Mouse (Mus musculus) midbrain, embryonic 13.5 days (tissue): ENCODE measurements at regions not wholly inside any gene's neighbourhood (a gene's known extent, or its start where the extent isn't known, plus 50 kb on each side); places are given as distances from the start of the nearest gene placed in this dataset.

ENCODE experiments used
- ATAC-seq: fragments of 200-750 bp; cut with Nextera tagmentation; 2 replicates; pipeline ENCODE4 v1.8.0; 2017; ENCODE audit warnings: mild to moderate bottlenecking, moderate TSS enrichment, moderate library complexity
- H3K27ac ChIP-seq: fragments of 300-500 bp; sonication (generic); 2 replicates; pipeline ENCODE4 v1.5.1; 2015; ENCODE audit warnings: inconsistent platforms, mild to moderate bottlenecking, moderate library complexity
- H3K27me3 ChIP-seq: fragments of 300-500 bp; sonication (generic); 2 replicates; pipeline ENCODE4 v1.6.1; 2015; ENCODE audit warnings: mild to moderate bottlenecking, inconsistent platforms
- H3K36me3 ChIP-seq: fragments of 300-500 bp; sonication (generic); 2 replicates; pipeline ENCODE4 v1.6.1; 2015; ENCODE audit warnings: mild to moderate bottlenecking, inconsistent platforms
- H3K4me1 ChIP-seq: fragments of 300-500 bp; sonication (generic); replicated peaks from 2 replicates; pipeline ENCODE4 v1.6.1; 2015; ENCODE audit warnings: inconsistent platforms
- H3K4me2 ChIP-seq: fragments of 300-500 bp; sonication (generic); replicated peaks from 2 replicates; pipeline ENCODE4 v1.6.1; 2015; ENCODE audit warnings: moderate library complexity, mild to moderate bottlenecking, inconsistent platforms
- H3K4me3 ChIP-seq: fragments of 300-500 bp; sonication (generic); replicated peaks from 2 replicates; pipeline ENCODE4 v1.5.1; 2015; ENCODE audit warnings: mild to moderate bottlenecking, inconsistent platforms
- H3K9ac ChIP-seq: fragments of 300-500 bp; sonication (generic); replicated peaks from 2 replicates; pipeline ENCODE4 v1.6.1; 2015; ENCODE audit warnings: mild to moderate bottlenecking, inconsistent platforms
- H3K9me3 ChIP-seq: fragments of 300-500 bp; sonication (generic); 2 replicates; pipeline ENCODE4 v1.6.1; 2016; ENCODE audit warnings: mild to moderate bottlenecking, inconsistent platforms
- WGBS: fragments of 180-500 bp; shearing (Covaris S2); methylation state at CpG from one replicate; pipeline ENCODE4 v1.1.7; 2015; 5-methylcytosine and 5-hydroxymethylcytosine counted together

DNA sequence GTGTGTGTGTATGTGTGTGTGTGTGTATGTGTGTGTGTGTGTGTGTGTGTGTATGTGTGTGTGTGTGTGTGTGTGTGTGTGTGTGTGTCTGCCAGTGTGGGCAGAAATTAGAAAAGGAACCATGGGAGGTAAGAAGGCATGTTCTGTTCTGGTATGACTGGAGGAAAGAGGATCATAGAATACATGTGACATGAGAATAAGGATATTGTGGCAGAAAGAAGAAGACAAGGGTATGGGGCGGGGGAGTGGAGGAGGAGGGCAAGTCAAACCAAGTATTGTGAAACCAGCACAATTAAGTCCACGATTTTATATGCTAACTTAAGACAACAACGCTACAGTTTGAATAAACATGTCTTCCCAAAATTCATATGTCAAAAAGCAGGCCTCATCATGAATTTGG, 117.4 kb upstream of the Ankrd55 start:
- H3K4me3 ChIP-seq: no peak overlapping the region
- WGBS: 91% methylated on average over 3 of the region's 3 CpGs
- H3K27me3 ChIP-seq: no peaks in the 10 kb centered on the region
- H3K9me3 ChIP-seq: no peaks in the 10 kb centered on the region
- no peak for ATAC-seq
- H3K36me3 ChIP-seq: no peaks in the 10 kb centered on the region
- H3K4me2 ChIP-seq: no peak overlapping the region
- H3K4me1 ChIP-seq: peaks cover 12% of the 10 kb centered on the region
- no peak overlapping the region for H3K27ac ChIP-seq
- H3K9ac ChIP-seq: no peak overlapping the region

DNA sequence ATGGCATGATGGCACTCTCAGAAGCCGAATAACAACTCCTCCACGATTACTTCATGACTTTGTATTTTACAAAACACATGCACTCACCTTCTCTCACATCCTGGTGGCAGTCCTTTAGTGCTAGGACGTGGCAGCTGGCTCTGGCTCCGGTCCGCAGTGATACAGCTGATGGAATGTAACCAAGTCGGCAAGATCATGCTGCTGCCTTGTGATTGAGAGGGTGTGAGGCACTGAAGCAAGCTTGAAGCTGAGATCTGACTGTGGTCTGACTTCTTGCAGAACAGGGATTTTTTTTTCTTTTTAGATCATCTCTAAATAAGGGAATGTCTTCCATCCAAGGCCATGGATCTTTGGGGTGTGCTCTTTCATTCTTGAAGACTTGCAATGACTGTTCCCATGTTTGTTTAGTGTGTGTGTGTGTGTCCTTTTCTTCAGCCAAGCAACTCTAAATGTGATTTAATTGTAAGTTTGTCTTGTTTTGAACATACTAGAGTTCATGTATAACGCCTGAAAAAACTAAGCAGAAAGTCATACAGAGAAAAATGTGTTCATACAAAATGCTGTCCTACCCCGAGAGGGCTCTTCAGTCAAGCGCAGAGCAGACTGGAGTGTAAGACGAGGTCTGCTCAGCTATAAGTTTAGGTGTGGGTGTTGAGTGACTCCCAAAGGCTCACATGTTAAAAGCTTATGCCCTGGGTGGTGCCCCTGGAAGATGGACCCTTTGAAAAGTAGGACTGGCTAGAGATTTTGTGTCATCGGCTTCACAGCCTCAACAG, 116.1 kb upstream of the Ankrd55 start:
- no peaks in the 10 kb centered on the region for H3K9me3 ChIP-seq
- 86% methylated on average over 11 of the region's 11 CpGs for WGBS
- no peaks in the 10 kb centered on the region for H3K4me1 ChIP-seq
- H3K4me2 ChIP-seq: no peak overlapping the region
- no peak for ATAC-seq
- H3K27me3 ChIP-seq: no peaks in the 10 kb centered on the region
- H3K36me3 ChIP-seq: no peaks in the 10 kb centered on the region
- no peak overlapping the region for H3K27ac ChIP-seq
- H3K9ac ChIP-seq: no peak overlapping the region
- H3K4me3 ChIP-seq: no peak overlapping the region

DNA sequence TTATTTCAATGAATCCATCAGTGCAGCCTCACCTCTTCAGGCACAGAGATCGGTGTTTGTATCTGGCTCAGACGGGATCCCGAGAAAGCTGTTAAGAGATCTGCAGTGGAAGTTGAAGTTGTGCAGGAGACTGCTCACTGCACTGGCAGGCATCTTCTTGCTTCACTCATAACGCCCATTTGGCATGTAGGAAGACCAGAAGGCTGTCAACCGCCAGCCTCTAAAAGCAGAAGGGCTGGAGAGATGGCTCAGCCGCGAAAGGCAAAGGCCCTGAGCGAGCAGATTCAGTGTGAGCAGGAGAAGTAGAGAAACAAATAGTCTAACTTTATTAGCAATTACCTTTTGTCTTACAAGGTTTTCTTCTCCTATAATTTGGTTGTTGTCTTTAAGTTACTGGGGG, 114.3 kb upstream of the Ankrd55 start:
- 91% methylated on average over 8 of the region's 8 CpGs for WGBS
- Histone ChIP-seq H3K36me3 (no peaks in the 10 kb centered on the region), H3K27ac (no peak overlapping the region), H3K9ac (no peak overlapping the region), H3K4me3 (no peak overlapping the region), H3K27me3 (no peaks in the 10 kb centered on the region), H3K9me3 (no peaks in the 10 kb centered on the region), H3K4me1 (no peaks in the 10 kb centered on the region), H3K4me2 (no peak overlapping the region)
- no peak for ATAC-seq

DNA sequence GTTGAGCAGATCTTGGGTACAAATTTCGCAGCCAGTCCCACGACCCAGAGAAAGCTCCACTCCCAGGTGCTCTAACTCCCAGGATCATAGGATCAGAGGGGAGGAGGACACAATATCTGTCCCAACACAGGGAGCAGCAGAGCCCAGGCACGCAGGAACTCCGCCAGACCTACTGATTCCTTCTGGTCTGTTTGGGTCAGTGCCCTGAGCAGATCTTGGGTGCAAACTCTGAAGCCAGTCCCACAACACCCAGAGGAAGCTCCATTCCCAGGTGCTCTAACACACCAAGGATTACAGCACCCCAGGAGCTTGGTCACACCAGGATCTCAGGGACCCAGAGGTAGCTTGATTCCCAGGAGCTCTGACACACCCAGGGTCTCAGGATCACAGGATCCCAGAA, 110.2 kb upstream of the Ankrd55 start:
- no peak overlapping the region for H3K9ac ChIP-seq
- H3K4me3 ChIP-seq: no peak overlapping the region
- H3K4me1 ChIP-seq: no peaks in the 10 kb centered on the region
- ATAC-seq: no peak
- no peaks in the 10 kb centered on the region for H3K9me3 ChIP-seq
- H3K27ac ChIP-seq: no peak overlapping the region
- no peak overlapping the region for H3K4me2 ChIP-seq
- WGBS: 95% methylated on average over 4 of the region's 4 CpGs
- no peaks in the 10 kb centered on the region for H3K27me3 ChIP-seq
- no peaks in the 10 kb centered on the region for H3K36me3 ChIP-seq

DNA sequence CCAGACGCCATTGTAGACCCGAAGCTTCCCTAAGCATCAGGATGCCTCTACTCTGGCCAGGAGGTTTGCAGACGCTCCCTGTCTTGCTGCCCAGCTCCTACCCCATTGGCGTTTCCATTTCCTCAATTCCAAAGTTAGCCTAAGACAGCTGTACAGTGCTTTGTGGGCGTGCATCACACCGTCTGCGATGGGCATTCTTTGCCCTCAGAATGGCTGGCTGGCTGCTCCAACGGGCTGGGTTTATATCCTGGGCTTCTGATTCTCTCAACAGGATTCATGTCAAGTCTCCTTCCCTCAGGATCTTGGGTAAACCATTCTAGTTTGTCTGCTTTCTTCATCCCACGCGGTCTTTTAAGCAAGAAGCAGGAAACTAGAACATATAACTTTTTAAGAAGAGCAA, 104.3 kb upstream of the Ankrd55 start:
- Histone ChIP-seq H3K9me3 (no peaks in the 10 kb centered on the region), H3K9ac (no peak overlapping the region), H3K27ac (no peak overlapping the region), H3K4me2 (no peak overlapping the region), H3K36me3 (no peaks in the 10 kb centered on the region), H3K4me3 (no peak overlapping the region), H3K4me1 (no peaks in the 10 kb centered on the region), H3K27me3 (no peaks in the 10 kb centered on the region)
- 90% methylated on average over 10 of the region's 10 CpGs for WGBS
- ATAC-seq: no peak

DNA sequence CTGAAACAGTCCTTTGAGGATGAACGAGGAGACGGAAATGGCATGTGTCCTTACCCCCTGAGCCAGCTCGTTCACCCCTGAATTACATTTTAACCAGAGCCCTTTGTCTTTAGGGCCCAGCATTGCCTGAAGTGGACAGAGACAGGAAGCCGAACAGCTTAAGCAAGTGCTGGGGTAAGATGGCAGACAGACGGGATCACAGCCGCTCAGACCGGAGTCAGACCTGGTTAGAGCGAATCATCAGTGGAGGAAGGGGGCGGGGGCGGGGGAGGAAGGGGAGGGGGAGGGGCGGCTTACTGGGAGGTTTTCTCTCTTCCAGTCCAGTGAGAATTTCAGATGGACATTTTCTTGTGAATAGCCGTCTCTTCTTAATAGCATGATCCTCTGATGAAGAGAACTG, 103.1 kb upstream of the Ankrd55 start:
- Histone ChIP-seq H3K36me3 (no peaks in the 10 kb centered on the region), H3K9ac (no peak overlapping the region), H3K4me1 (no peaks in the 10 kb centered on the region), H3K27ac (no peak overlapping the region), H3K4me2 (no peak overlapping the region), H3K27me3 (no peaks in the 10 kb centered on the region), H3K9me3 (no peaks in the 10 kb centered on the region), H3K4me3 (no peak overlapping the region)
- no peak for ATAC-seq
- 38% methylated on average over 12 of the region's 12 CpGs for WGBS

DNA sequence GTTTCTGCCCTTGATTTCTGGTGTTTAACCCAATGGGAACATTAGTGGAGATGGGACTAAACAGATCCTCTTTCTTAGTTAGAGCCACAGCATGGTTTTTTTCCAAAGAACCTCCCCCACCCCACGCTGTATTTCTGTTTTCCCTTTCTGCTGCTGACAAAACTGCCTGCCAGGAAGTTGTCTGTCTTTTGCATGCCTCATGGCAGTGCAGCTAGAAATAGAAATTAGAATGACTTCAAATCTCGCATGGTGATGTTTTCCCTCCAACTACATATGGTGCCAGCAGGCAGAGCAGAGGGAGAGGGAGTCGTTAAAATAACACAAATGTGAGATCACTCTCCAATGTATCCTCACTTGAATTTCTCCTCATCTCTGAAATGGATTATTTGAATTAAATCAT, 101.0 kb upstream of the Ankrd55 start:
- no peaks in the 10 kb centered on the region for H3K36me3 ChIP-seq
- no peaks in the 10 kb centered on the region for H3K9me3 ChIP-seq
- H3K27ac ChIP-seq: no peak overlapping the region
- WGBS: 79% methylated on average over 3 of the region's 3 CpGs
- peaks cover 1% of the 10 kb centered on the region for H3K4me1 ChIP-seq
- no peak for ATAC-seq
- no peak overlapping the region for H3K4me3 ChIP-seq
- no peak overlapping the region for H3K9ac ChIP-seq
- no peak overlapping the region for H3K4me2 ChIP-seq
- H3K27me3 ChIP-seq: no peaks in the 10 kb centered on the region

DNA sequence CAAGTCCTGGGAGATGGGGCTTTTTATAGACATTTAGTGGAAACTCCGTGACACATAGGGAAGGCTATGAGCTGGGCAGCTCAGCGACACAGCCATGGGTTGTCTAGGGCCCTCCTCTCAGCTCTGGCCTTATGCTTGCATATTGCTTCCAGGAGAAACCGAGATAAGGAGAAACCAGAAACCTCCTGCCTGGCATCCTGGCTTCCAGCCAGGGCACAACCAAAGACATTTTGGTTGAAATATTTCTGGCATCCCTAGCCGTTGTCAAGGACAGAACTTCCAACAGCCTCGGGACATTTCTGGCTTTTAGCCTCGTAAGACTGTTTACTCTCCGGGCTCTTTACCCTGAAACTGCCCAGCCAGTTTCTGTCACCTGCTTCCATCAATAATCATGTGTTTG, 99.9 kb upstream of the Ankrd55 start:
- no peak overlapping the region for H3K27ac ChIP-seq
- H3K36me3 ChIP-seq: no peaks in the 10 kb centered on the region
- ATAC-seq: no peak
- 86% methylated on average over 7 of the region's 7 CpGs for WGBS
- H3K9me3 ChIP-seq: no peaks in the 10 kb centered on the region
- H3K4me3 ChIP-seq: no peak overlapping the region
- H3K27me3 ChIP-seq: no peaks in the 10 kb centered on the region
- H3K9ac ChIP-seq: no peak overlapping the region
- H3K4me2 ChIP-seq: no peak overlapping the region
- H3K4me1 ChIP-seq: peaks cover 6% of the 10 kb centered on the region

DNA sequence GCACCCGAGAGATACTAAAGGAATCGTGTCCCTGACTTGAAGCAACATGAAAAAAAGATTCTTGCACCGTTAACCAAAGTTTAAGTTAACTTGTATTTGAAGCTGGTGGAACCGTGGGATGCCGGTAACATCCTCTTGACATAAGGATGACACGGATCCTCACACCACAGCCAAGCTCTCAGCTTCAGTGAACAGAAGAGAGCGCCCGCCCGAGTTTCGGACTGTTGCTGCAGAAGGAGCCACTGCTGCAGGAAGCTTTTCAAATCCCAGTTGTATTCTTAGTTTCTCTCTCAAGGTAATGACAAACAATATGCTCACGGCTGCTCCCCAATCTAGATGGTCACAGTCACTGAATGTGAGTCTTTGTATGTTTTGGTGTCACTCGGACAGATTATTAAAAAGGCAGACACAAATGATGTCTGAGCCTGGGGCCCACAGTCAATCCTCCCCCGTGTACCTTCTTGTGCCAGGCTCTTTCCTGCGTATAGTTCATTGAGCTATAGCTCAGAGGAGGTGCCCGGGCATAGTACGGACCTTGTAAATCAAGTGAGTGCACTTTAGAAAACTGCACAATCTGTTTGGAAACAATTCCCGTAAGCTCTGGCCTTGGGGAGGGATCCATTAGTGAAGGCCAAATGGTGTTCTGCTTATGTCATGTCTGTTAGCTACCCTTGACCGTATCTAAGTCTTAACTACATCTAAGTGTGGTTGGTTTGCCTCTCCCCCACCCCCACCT, 99.3 kb upstream of the Ankrd55 start:
- Histone ChIP-seq H3K4me2 (no peak overlapping the region), H3K4me3 (no peak overlapping the region), H3K27ac (no peak overlapping the region), H3K9ac (no peak overlapping the region), H3K4me1 (peaks cover 6% of the 10 kb centered on the region), H3K27me3 (no peaks in the 10 kb centered on the region), H3K36me3 (no peaks in the 10 kb centered on the region), H3K9me3 (no peaks in the 10 kb centered on the region)
- 93% methylated on average over 18 of the region's 18 CpGs for WGBS
- no peak for ATAC-seq

DNA sequence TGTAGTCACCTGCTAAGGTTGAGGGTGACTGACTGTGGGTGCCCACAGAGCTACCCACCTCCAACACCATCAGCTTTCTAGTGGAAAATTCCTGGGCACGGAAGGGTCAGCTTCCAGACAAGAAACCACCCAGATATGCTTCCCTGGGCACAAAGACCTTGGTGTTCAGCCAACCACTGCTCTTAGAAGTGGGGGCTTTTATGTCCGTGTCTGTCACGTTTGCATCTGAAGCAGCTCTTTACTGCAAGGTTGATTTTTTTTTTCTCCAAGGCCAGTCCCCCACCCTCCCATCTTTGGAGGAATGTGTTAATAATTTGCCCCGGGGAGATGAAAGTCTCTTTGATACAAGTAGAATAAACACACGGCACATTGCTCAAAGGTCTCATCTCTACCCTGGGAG, 98.6 kb upstream of the Ankrd55 start:
- Histone ChIP-seq H3K9ac (no peak overlapping the region), H3K9me3 (no peaks in the 10 kb centered on the region), H3K27ac (no peak overlapping the region), H3K27me3 (no peaks in the 10 kb centered on the region), H3K36me3 (no peaks in the 10 kb centered on the region), H3K4me3 (no peak overlapping the region), H3K4me2 (no peak overlapping the region), H3K4me1 (peaks cover 6% of the 10 kb centered on the region)
- ATAC-seq: no peak
- 60% methylated on average over 5 of the region's 5 CpGs for WGBS

DNA sequence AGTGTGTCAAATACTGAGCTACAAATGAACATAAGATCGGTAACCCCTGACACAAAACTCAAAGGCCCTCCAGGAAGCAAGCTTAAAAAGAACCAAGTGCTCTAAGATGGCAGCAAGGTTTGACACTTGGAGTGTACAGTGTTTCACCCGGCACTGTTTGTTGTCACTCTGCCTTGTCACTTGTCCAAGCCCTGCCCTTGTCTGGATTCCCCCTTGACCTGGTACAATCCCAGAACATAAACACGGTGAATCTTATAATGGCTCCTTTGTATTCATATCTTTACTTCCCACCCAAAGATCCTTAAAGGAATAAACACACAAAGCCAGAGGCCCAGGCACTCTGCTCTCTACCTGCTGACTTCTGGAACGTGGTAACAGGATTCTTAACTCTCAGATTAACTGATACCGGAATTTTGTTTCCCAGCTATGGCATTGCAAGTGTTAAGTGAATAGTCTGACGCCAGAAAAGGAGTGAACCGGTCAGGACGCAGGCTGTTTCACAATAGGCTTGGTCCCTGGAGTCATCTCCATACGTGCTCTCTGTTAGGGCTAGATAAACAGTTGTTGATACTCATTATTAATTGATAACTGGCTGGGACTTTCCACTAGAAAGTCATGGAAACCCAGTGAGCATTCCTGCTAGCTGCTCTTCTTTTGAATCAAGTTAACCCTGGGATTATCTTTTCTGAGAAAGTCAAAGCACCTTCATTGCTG, 95.9 kb upstream of the Ankrd55 start:
- no peak for ATAC-seq
- no peak overlapping the region for H3K9ac ChIP-seq
- H3K27ac ChIP-seq: no peak overlapping the region
- H3K4me3 ChIP-seq: no peak overlapping the region
- H3K27me3 ChIP-seq: no peaks in the 10 kb centered on the region
- no peaks in the 10 kb centered on the region for H3K9me3 ChIP-seq
- peaks cover 12% of the 10 kb centered on the region for H3K4me1 ChIP-seq
- 40% methylated on average over 9 of the region's 9 CpGs for WGBS
- H3K4me2 ChIP-seq: no peak overlapping the region
- no peaks in the 10 kb centered on the region for H3K36me3 ChIP-seq

DNA sequence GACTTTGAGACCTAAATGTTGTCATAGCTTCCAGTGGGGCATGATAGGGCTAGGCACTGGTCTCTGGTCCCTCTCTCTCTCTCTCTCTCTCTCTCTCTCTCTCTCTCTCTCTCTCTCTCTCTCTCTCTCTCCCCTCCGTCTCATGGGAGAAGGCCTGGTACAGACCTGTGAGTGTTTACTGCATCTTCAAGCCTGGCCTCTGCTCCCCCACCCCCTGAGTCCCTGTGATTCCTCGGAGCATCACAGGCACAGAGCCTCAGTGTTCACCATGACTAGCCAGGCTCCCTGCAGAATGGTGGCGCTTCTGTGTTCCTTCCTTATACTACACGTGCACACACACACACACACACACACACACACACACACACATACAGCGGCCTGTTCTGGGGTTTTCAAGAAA, 94.6 kb upstream of the Ankrd55 start:
- no peak for ATAC-seq
- Histone ChIP-seq H3K9ac (no peak overlapping the region), H3K4me2 (no peak overlapping the region), H3K9me3 (no peaks in the 10 kb centered on the region), H3K4me3 (no peak overlapping the region), H3K27ac (no peak overlapping the region), H3K4me1 (peaks cover 16% of the 10 kb centered on the region), H3K36me3 (no peaks in the 10 kb centered on the region), H3K27me3 (no peaks in the 10 kb centered on the region; the same call in 1 of the 2 replicates)
- 80% methylated on average over 5 of the region's 5 CpGs for WGBS
